Mouse (Mus musculus) olfactory bulb, adult 2 months (tissue): Measurements from ENCODE around the gene 1600002K03Rik.

ENCODE experiments used
- CTCF ChIP-seq: fragments of 200-500 bp; IDR thresholded peaks from 2 replicates; pipeline ENCODE4 v1.5.1; 2012; ENCODE audit warnings: low read depth, mild to moderate bottlenecking, low read length, moderate library complexity; ENCODE audit not compliant: insufficient read depth
- POLR2A ChIP-seq: fragments of 200-500 bp; IDR thresholded peaks from 2 replicates; pipeline ENCODE4 v1.6.1; 2012; ENCODE audit warnings: mild to moderate bottlenecking, low read depth, low read length, moderate library complexity; ENCODE audit not compliant: insufficient read depth

DNA sequence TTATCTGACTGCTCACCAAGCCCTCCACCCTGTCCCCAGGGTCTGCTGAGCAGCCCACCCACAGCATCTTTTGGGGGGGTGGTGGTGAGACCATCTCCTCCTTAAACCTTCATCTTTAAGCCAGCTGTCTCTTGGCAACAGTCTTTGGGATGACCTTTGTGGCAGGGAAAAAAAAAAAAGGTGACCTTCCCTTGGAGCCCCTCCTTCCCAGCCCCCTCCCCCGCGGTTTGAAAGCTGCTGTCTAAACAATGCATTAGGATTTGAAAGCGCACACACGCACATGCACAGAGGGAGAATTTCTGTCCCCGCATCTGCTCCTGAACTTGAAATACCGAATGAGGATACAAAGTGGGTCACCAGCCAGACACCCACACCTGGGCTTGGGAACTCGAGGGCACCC, 31.3 kb downstream of the 1600002K03Rik start:
- no peak for TF ChIP-seq CTCF
- no peak for TF ChIP-seq POLR2A
